Mouse (Mus musculus) G1E (cell line): ENCODE data around the gene Ascc1.
"Not testable (repeated sequence)": the region's sequence is repeated elsewhere in the genome, so short reads cannot be mapped to it uniquely, and the experiment has no call there.

Source experiments
- CTCF ChIP-seq: IDR thresholded peaks from 2 replicates; pipeline ENCODE4 v1.5.1; 2012; ENCODE audit warnings: low read depth, low read length, inconsistent platforms, mixed read lengths
- POLR2AphosphoS5 ChIP-seq: IDR thresholded peaks from 2 replicates; pipeline ENCODE4 v1.6.1; 2012; ENCODE audit warnings: low read depth, low read length, inconsistent platforms; ENCODE audit not compliant: insufficient replicate concordance

DNA sequence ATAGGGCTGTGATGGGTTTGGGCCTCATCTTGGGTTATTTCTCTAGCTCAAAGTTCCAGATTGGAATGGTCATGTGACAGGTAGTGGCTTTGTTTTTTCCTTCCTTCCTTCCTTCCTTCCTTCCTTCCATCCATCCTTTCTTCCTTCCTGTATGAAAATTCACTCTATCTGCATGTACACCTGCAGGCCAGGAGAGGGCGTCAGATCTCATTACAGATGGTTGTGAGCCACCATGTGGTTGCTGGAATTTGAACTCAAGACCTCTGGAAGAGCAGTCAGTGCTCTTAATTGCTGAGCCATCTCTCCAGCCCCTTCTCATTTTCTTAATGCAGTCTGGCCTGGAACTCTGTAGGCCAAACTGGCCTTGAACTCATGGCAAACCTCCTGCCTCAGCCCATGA lies 133.4 kb downstream of the Ascc1 start:
- not testable (repeated sequence) for TF ChIP-seq POLR2AphosphoS5, CTCF
